Mouse (Mus musculus) adrenal gland, postnatal 10 days (tissue): ENCODE measurements around the gene Ttc16. TPM values are rescaled to one million over a fixed set of nuclear protein-coding genes. Genes with fewer than 3 reads are reported as not detected.

Experiments used
- DNase-seq: peaks from one replicate; pipeline ENCODE4 v3.0.0; 2021; ENCODE audit warnings: mixed read lengths
- long read RNA-seq, 2 experiments: library from polyadenylated mRNA; stranded (forward); transcript quantifications; one replicate each; pipeline ENCODE4 v2.0.0; 2021
- total RNA-seq, 2 experiments: library from RNA; stranded (reverse); gene quantifications; 2 replicates each; pipeline ENCODE4 v1.2.3; 2021

The Ttc16 gene
- total RNA-seq, result under 1 TPM in 1 of 2 experiments, not detected in 1; 0.15 TPM
- long read RNA-seq, experiment 1, partial matches to known transcripts, result 0 of 3 reads
- long read RNA-seq, experiment 1, other reads (novel, unspliced or antisense), result 3 of 3 reads
- long read RNA-seq, experiment 2, result 0 reads

- peak; percentile 98 for DNase-seq
Observed at GRCm38 (mm10) chr2:32775359-32776074, at the start of gene Ttc16, which contains the start of gene Ptrh1. Gene Ttc16, minus strand, starts transcription at chr2:32775633. Gene Ptrh1, plus strand, starts transcription at chr2:32775786.

- DNase-seq, result no peak
Observed at GRCm38 (mm10) chr2:32824778-32825177, 49.3 kb upstream of the Ttc16 start.

- no peak for DNase-seq
Observed at GRCm38 (mm10) chr2:32824181-32824580, 48.7 kb upstream of the Ttc16 start.

- DNase-seq, result no peak
Observed at GRCm38 (mm10) chr2:32823579-32824154, 48.2 kb upstream of the Ttc16 start.

- DNase-seq, result no peak
Observed at GRCm38 (mm10) chr2:32823153-32823552, 47.7 kb upstream of the Ttc16 start.

- no peak for DNase-seq
Observed at GRCm38 (mm10) chr2:32822643-32823042, 47.2 kb upstream of the Ttc16 start.

- peak; percentile 54 for DNase-seq
Observed at GRCm38 (mm10) chr2:32821041-32821802, 45.8 kb upstream of the Ttc16 start.

- DNase-seq, result no peak
Observed at GRCm38 (mm10) chr2:32818208-32818607, 42.8 kb upstream of the Ttc16 start.

GRCm38 (mm10) chr2:32817589-32817988, 42.2 kb upstream of the Ttc16 start:
- no peak for DNase-seq

- DNase-seq, result no peak
Observed at GRCm38 (mm10) chr2:32816946-32817581, 41.6 kb upstream of the Ttc16 start.

GRCm38 (mm10) chr2:32816497-32816896, 41.1 kb upstream of the Ttc16 start:
- DNase-seq, result no peak

- no peak for DNase-seq
Observed at GRCm38 (mm10) chr2:32811959-32812358, 36.5 kb upstream of the Ttc16 start.

GRCm38 (mm10) chr2:32808816-32809566, 33.6 kb upstream of the Ttc16 start:
- DNase-seq, result no peak

GRCm38 (mm10) chr2:32798251-32798962, 23.0 kb upstream of the Ttc16 start:
- DNase-seq, result no peak

GRCm38 (mm10) chr2:32795748-32796418, 20.4 kb upstream of the Ttc16 start:
- no peak for DNase-seq

GRCm38 (mm10) chr2:32791297-32791696, 15.9 kb upstream of the Ttc16 start:
- peak; percentile 42 for DNase-seq

GRCm38 (mm10) chr2:32788581-32788980, 13.1 kb upstream of the Ttc16 start:
- DNase-seq, result no peak

- DNase-seq, result no peak
Observed at GRCm38 (mm10) chr2:32787176-32787575, 11.7 kb upstream of the Ttc16 start.

GRCm38 (mm10) chr2:32784048-32784681, 8.7 kb upstream of the Ttc16 start, which contains the start of gene Cfap157:
Gene Cfap157, minus strand, starts transcription at chr2:32784428.
- DNase-seq, result no peak

GRCm38 (mm10) chr2:32781710-32782109, 6.3 kb upstream of the Ttc16 start:
- DNase-seq, result no peak
